Mouse (Mus musculus) lung, adult 18-20 months (tissue): Measurements from ENCODE around the gene Wrnip1.

Experiments used
- DNase-seq, 2 experiments: peaks; one replicate each; pipeline ENCODE4 v3.0.0; 2022; ENCODE audit warnings: mixed read lengths in 2 of 2

Wrnip1 gene

GRCm38 (mm10) chr13:32807624-32808023 is 5.8 kb downstream of the Wrnip1 start:
- DNase-seq = no peak

- DNase-seq = no peak
These were observed 17.4 kb downstream of the Wrnip1 start for GRCm38 (mm10) chr13:32819241-32819640.

GRCm38 (mm10) chr13:32819926-32820325 is 18.1 kb downstream of the Wrnip1 start:
- DNase-seq = no peak

- no peak for DNase-seq
These were observed 19.8 kb downstream of the Wrnip1 start for GRCm38 (mm10) chr13:32821671-32822070.

- DNase-seq = no peak
These were observed 21.3 kb downstream of the Wrnip1 start for GRCm38 (mm10) chr13:32823126-32823525.

- DNase-seq = no peak
These were observed 22.8 kb downstream of the Wrnip1 start for GRCm38 (mm10) chr13:32824377-32825330.

GRCm38 (mm10) chr13:32825546-32825945 is 23.7 kb downstream of the Wrnip1 start:
- no peak for DNase-seq

GRCm38 (mm10) chr13:32827111-32827822 is 25.4 kb downstream of the Wrnip1 start:
- DNase-seq = no peak

GRCm38 (mm10) chr13:32827951-32828350 is 26.1 kb downstream of the Wrnip1 start:
- DNase-seq = peak; percentile 50 to 53

GRCm38 (mm10) chr13:32828886-32829285 is 27.0 kb downstream of the Wrnip1 start:
- no peak for DNase-seq

GRCm38 (mm10) chr13:32831505-32832273 is 29.9 kb downstream of the Wrnip1 start:
- peak; percentile 20 to 28 for DNase-seq

GRCm38 (mm10) chr13:32832776-32833175 is 30.9 kb downstream of the Wrnip1 start:
- DNase-seq = peak in 1 of 2 experiments; percentile 16

GRCm38 (mm10) chr13:32833237-32833636 is 31.4 kb downstream of the Wrnip1 start:
- no peak for DNase-seq

- no peak for DNase-seq
These were observed 32.7 kb downstream of the Wrnip1 start for GRCm38 (mm10) chr13:32834513-32834912.

- no peak for DNase-seq
These were observed 37.5 kb downstream of the Wrnip1 start for GRCm38 (mm10) chr13:32839314-32839713.

- DNase-seq = no peak
These were observed 39.5 kb downstream of the Wrnip1 start for GRCm38 (mm10) chr13:32841349-32841748.

GRCm38 (mm10) chr13:32846221-32846620 is 44.4 kb downstream of the Wrnip1 start:
- no peak for DNase-seq

GRCm38 (mm10) chr13:32849092-32849491 is 47.3 kb downstream of the Wrnip1 start:
- DNase-seq = no peak

GRCm38 (mm10) chr13:32849531-32850123 is 47.8 kb downstream of the Wrnip1 start:
- no peak for DNase-seq

GRCm38 (mm10) chr13:32850156-32850555 is 48.3 kb downstream of the Wrnip1 start:
- DNase-seq = no peak

GRCm38 (mm10) chr13:32850668-32851404 is 49.0 kb downstream of the Wrnip1 start, which contains the start of gene Serpinb1a:
Serpinb1a (minus strand) TSS chr13:32851185.
- DNase-seq = peak; percentile 79 to 85

- peak; percentile 38 to 44 for DNase-seq
These were observed 50.1 kb downstream of the Wrnip1 start for GRCm38 (mm10) chr13:32851967-32852366.
